Mouse (Mus musculus) adrenal gland, postnatal 25 days (tissue): Measurements from ENCODE around the gene Rbm15b. TPM values are rescaled to one million over a fixed set of nuclear protein-coding genes. Genes with fewer than 3 reads are reported as not detected.
A peak's percentile ranks its signal among the peaks of the same experiment; 100 is the strongest.

Source experiments
- DNase-seq: peaks from one replicate; pipeline ENCODE4 v3.0.0; 2021; ENCODE audit warnings: mixed read lengths
- long read RNA-seq: library from polyadenylated mRNA; stranded (forward); transcript quantifications from one replicate; pipeline ENCODE4 v2.0.0, GENCODE M21; 2021
- total RNA-seq: library from RNA; stranded (reverse); gene quantifications from 2 replicates; pipeline ENCODE4 v1.2.3, GENCODE M21; 2021

Gene Rbm15b
- total RNA-seq = 23.2 and 28.0 TPM in 2 replicates
- long read RNA-seq, full-length matches to known transcripts = 22 of 22 reads
- long read RNA-seq, partial matches to known transcripts = 0 of 22 reads
- long read RNA-seq, other reads (novel, unspliced or antisense) = 0 of 22 reads

- peak; percentile 98 for DNase-seq
Observed at GRCm38 (mm10) chr9:106886828-106887702, at the start of gene Rbm15b. Gene Rbm15b, minus strand, starts transcription at chr9:106887428.

- no peak for DNase-seq
Observed at GRCm38 (mm10) chr9:106934998-106935397, 47.8 kb upstream of the Rbm15b start.

- DNase-seq = no peak
Observed at GRCm38 (mm10) chr9:106914878-106915277, 27.6 kb upstream of the Rbm15b start.

- no peak for DNase-seq
Observed at GRCm38 (mm10) chr9:106913759-106914158, 26.5 kb upstream of the Rbm15b start.

GRCm38 (mm10) chr9:106911624-106912023 lies 24.4 kb upstream of the Rbm15b start:
- no peak for DNase-seq

GRCm38 (mm10) chr9:106908715-106909114 lies 21.5 kb upstream of the Rbm15b start:
- DNase-seq = no peak

- no peak for DNase-seq
Observed at GRCm38 (mm10) chr9:106908174-106908573, 20.9 kb upstream of the Rbm15b start.

- no peak for DNase-seq
Observed at GRCm38 (mm10) chr9:106906597-106906996, 19.4 kb upstream of the Rbm15b start.

GRCm38 (mm10) chr9:106903791-106904134 lies 16.5 kb upstream of the Rbm15b start:
- peak; percentile 21 for DNase-seq

GRCm38 (mm10) chr9:106903099-106903790 lies 16.0 kb upstream of the Rbm15b start:
- DNase-seq = no peak

GRCm38 (mm10) chr9:106901596-106901995 lies 14.4 kb upstream of the Rbm15b start:
- DNase-seq = no peak

GRCm38 (mm10) chr9:106898901-106899300 lies 11.7 kb upstream of the Rbm15b start:
- DNase-seq = no peak

- no peak for DNase-seq
Observed at GRCm38 (mm10) chr9:106893327-106893726, 6.1 kb upstream of the Rbm15b start.

GRCm38 (mm10) chr9:106892552-106892875 lies 5.3 kb upstream of the Rbm15b start:
- DNase-seq = no peak

GRCm38 (mm10) chr9:106891829-106892551 lies 4.8 kb upstream of the Rbm15b start, which contains the start of gene Manf:
Gene Manf, minus strand, starts transcription at chr9:106891979.
- DNase-seq = peak; percentile 96

GRCm38 (mm10) chr9:106891341-106891741 lies 4.1 kb upstream of the Rbm15b start:
- no peak for DNase-seq

GRCm38 (mm10) chr9:106890496-106891240 lies 3.4 kb upstream of the Rbm15b start:
- peak; percentile 67 for DNase-seq

GRCm38 (mm10) chr9:106889321-106889720 lies 2.1 kb upstream of the Rbm15b start:
- no peak for DNase-seq

GRCm38 (mm10) chr9:106888346-106888745 lies 1.1 kb upstream of the Rbm15b start:
- DNase-seq = no peak

- DNase-seq = peak; percentile 59
Observed at GRCm38 (mm10) chr9:106885901-106886731, 1.1 kb downstream of the Rbm15b start.
